Mouse (Mus musculus): ENCODE measurements around the gene Kcnh4. TPM values are rescaled to one million over a fixed set of nuclear protein-coding genes. Genes with fewer than 3 reads are reported as not detected.

Gene Kcnh4
- polyA plus RNA-seq, 1 experiment from 2014 or later = 3.5 TPM

GRCm38 (mm10) chr11:100692164-100692616 is 67.6 kb downstream of the Kcnh4 start, which contains the start of gene Zfp385c:
Zfp385c (minus strand) TSS chr11:100692455.
- peak within 1 kb of the TSS; percentile 47 for H3K4me2 ChIP-seq (ENCODE audit: low read length)
- DNase-seq (ENCODE audit: low spot score) (no peak), ATAC-seq (no peak)
- H3K27ac ChIP-seq (ENCODE audit: low read depth, low read length) = no peak within 1 kb of the TSS
- H3K4me1 ChIP-seq (ENCODE audit: control insufficient read depth, insufficient read depth, low read length) = peaks cover 3% of the 10 kb centered on the region; the same call in 1 of the 2 replicates
- H3K27me3 ChIP-seq (replicated peaks; ENCODE audit: control insufficient read depth, insufficient read depth, low read length) = peaks cover 14% of the 10 kb centered on the region; the same call in 1 of the 2 replicates
- H3K4me3 ChIP-seq (ENCODE audit: low read depth, low read length) = peak within 1 kb of the TSS; percentile 14; the same call in 1 of the 2 replicates
- H3K9ac ChIP-seq (ENCODE audit: low read length) = peak within 1 kb of the TSS; percentile 40; the same call in 1 of the 2 replicates
- no peaks in the 10 kb centered on the region for H3K9me3 ChIP-seq (replicated peaks; ENCODE audit: control insufficient read depth, low read length)
- no peaks in the 10 kb centered on the region for H3K36me3 ChIP-seq (ENCODE audit: control insufficient read depth, insufficient read depth, low read length)
- WGBS = 2% methylated on average over 23 of the region's 23 CpGs

DNA sequence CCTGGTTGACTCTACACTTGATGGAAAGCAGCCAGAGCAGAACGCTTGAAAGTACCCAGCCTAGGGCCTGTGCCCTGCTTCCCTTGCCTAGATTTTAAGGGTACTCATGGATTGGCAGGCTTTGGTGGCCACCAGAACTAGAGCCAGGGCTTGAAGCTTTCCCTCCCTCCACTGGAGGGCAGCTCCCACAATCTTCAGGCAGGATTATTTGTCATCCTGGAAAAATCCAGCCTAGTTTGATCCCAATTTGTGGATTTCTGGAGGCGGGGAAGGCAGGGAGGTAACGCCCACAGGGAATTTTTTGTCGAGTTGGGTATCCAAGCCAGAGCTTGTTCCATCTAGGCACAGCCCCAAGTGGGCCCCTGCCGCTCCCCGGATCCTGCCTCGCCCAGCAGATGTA is 69.4 kb downstream of the Kcnh4 start:
- Histone ChIP-seq H3K4me2 (ENCODE audit: low read length) (no peak overlapping the region), H3K36me3 (ENCODE audit: control insufficient read depth, insufficient read depth, low read length) (no peaks in the 10 kb centered on the region), H3K9ac (ENCODE audit: low read length) (no peak overlapping the region), H3K4me3 (ENCODE audit: low read depth, low read length) (no peak overlapping the region), H3K27me3 (replicated peaks; ENCODE audit: control insufficient read depth, insufficient read depth, low read length) (peaks cover 14% of the 10 kb centered on the region; the same call in 1 of the 2 replicates), H3K4me1 (ENCODE audit: control insufficient read depth, insufficient read depth, low read length) (peaks cover 3% of the 10 kb centered on the region; the same call in 1 of the 2 replicates), H3K27ac (ENCODE audit: low read depth, low read length) (no peak overlapping the region), H3K9me3 (replicated peaks; ENCODE audit: control insufficient read depth, low read length) (no peaks in the 10 kb centered on the region)
- no peak for ATAC-seq
- DNase-seq (ENCODE audit: low spot score) = no peak
- 73% methylated on average over 7 of the region's 7 CpGs for WGBS

Other genes with a start within 250 kb of the Kcnh4 start
- gene Acly, start 231.9 kb downstream of the Kcnh4 start, polyA plus RNA-seq (2014; fragmentation: Nextera tagmentation; extraction: Ambion mirVana) = 198 and 208 TPM in 2 replicates
- gene Ttc25, start 214.3 kb downstream of the Kcnh4 start, polyA plus RNA-seq (2014; fragmentation: Nextera tagmentation; extraction: Ambion mirVana) = 1.7 and 2.5 TPM in 2 replicates
- gene Cnp, start 185.0 kb downstream of the Kcnh4 start, polyA plus RNA-seq (2014; fragmentation: Nextera tagmentation; extraction: Ambion mirVana) = 22.0 and 25.6 TPM in 2 replicates
- gene Nkiras2, start 140.7 kb downstream of the Kcnh4 start, polyA plus RNA-seq (2014; fragmentation: Nextera tagmentation; extraction: Ambion mirVana) = 111 and 122 TPM in 2 replicates
- gene Dnajc7, start 139.8 kb downstream of the Kcnh4 start, polyA plus RNA-seq (2014; fragmentation: Nextera tagmentation; extraction: Ambion mirVana) = 77.3 and 82.5 TPM in 2 replicates
- 0.10 TPM in 1 of 2 replicates, not detected in the other for gene Zfp385c, start 67.5 kb downstream of the Kcnh4 start, polyA plus RNA-seq (2014; fragmentation: Nextera tagmentation; extraction: Ambion mirVana)
- 1.2 and 1.6 TPM in 2 replicates for gene Dhx58, start 55.7 kb downstream of the Kcnh4 start, polyA plus RNA-seq (2014; fragmentation: Nextera tagmentation; extraction: Ambion mirVana)
- 32.6 and 47.3 TPM in 2 replicates for gene Kat2a, start 47.5 kb downstream of the Kcnh4 start, polyA plus RNA-seq (2014; fragmentation: Nextera tagmentation; extraction: Ambion mirVana)
- gene Hspb9, start 46.1 kb downstream of the Kcnh4 start, polyA plus RNA-seq (2014; fragmentation: Nextera tagmentation; extraction: Ambion mirVana) = 0.53 TPM in 1 of 2 replicates, not detected in the other
- 133 and 142 TPM in 2 replicates for gene Rab5c, start 21.7 kb downstream of the Kcnh4 start, polyA plus RNA-seq (2014; fragmentation: Nextera tagmentation; extraction: Ambion mirVana)
- gene Hcrt, start 3.0 kb upstream of the Kcnh4 start, polyA plus RNA-seq (2014; fragmentation: Nextera tagmentation; extraction: Ambion mirVana) = 0.53 and 1.4 TPM in 2 replicates
- gene Ghdc, start 11.0 kb upstream of the Kcnh4 start, polyA plus RNA-seq (2014; fragmentation: Nextera tagmentation; extraction: Ambion mirVana) = 0.94 and 1.7 TPM in 2 replicates
- gene Stat5b, start 90.8 kb upstream of the Kcnh4 start, polyA plus RNA-seq (2014; fragmentation: Nextera tagmentation; extraction: Ambion mirVana) = 10.9 and 11.4 TPM in 2 replicates
- gene Stat5a, start 99.4 kb upstream of the Kcnh4 start, polyA plus RNA-seq (2014; fragmentation: Nextera tagmentation; extraction: Ambion mirVana) = 0.69 and 0.96 TPM in 2 replicates
- gene Stat3, start 179.6 kb upstream of the Kcnh4 start, polyA plus RNA-seq (2014; fragmentation: Nextera tagmentation; extraction: Ambion mirVana) = 23.3 and 26.4 TPM in 2 replicates
- gene Cavin1, start 210.9 kb upstream of the Kcnh4 start, polyA plus RNA-seq (2014; fragmentation: Nextera tagmentation; extraction: Ambion mirVana) = 15.6 and 21.1 TPM in 2 replicates
- gene Atp6v0a1, start 249.5 kb upstream of the Kcnh4 start, polyA plus RNA-seq (2014; fragmentation: Nextera tagmentation; extraction: Ambion mirVana) = 50.2 and 74.4 TPM in 2 replicates